19 mouse cellular contexts compared by ENCODE assay signal in the genomic region with DNA sequence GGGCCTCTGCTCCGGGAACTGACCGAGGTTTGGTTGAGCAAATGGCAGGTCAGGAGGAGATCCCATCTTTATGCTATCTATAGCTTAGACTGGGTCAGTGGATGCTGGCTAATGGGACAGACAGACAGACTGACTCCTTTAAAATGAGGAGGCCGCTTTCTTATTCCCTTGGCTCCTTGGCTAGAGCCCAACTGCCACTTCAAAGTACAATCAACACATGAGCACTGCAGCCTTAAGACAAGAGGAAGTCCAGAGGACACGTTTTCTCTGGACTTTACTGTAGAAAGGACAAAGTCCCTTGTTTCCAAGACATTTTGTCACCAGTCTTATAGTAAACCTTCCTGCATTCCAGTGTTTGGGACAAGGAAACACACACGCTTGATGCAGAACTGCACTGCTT. TPM values are rescaled to one million over a fixed set of nuclear protein-coding genes. Genes with fewer than 3 reads are reported as not detected.
"Had no signal": no experiment of that assay in that cellular context is flagged by ENCODE, and none has a peak within 500 bp of the region (broad histone marks: within the 10 kb centered on the region; RNA-seq: fewer than 3 reads in every experiment).

No protein-coding gene starts in this region.

- H3K4me2 ChIP-seq: liver, embryonic 13.5 days; midbrain, embryonic 11.5 days; stomach, embryonic 15.5 days had no signal

- DNase-seq: liver, embryonic 13.5 days; lung, adult 2 months; lung, postnatal 14 days; lung, postnatal 4 days; midbrain, embryonic 14.5 days; right cerebral cortex, adult 18-20 months; right cerebral cortex, postnatal 14 days; right cerebral cortex, postnatal 4 days; spleen, adult 18-20 months; thymus, postnatal 36 days had no signal

- H3K9ac ChIP-seq: liver, embryonic 13.5 days; stomach, embryonic 15.5 days had no signal

- H3K4me1 ChIP-seq: stomach, embryonic 15.5 days had no signal

- H3K4me3 ChIP-seq: liver, embryonic 13.5 days; stomach, embryonic 15.5 days had no signal

- H3K27me3 ChIP-seq: liver, embryonic 13.5 days; stomach, embryonic 15.5 days had no signal

- H3K27ac ChIP-seq: kidney, postnatal 0 days; liver, embryonic 13.5 days; stomach, embryonic 15.5 days had no signal

- H3K9me3 ChIP-seq: liver, embryonic 13.5 days; stomach, embryonic 15.5 days had no signal

RNA-seq across cellular contexts. Expression of gene Treml1, which starts 31.7 kb away (rescaled TPM):
- total RNA-seq: liver, adult 2 months had no signal
- polyA plus RNA-seq: neural tube, embryonic 14.5 days had no signal

RNA-seq across cellular contexts. Expression of gene Apobec2, which starts 41.3 kb away (rescaled TPM):
- total RNA-seq: layer of hippocampus, adult 18-20 months; left cerebral cortex, postnatal 36 days; megakaryocyte progenitor cell, adult 5-6 weeks; megakaryocyte-erythroid progenitor cell, adult 5-6 weeks had no signal
- polyA plus RNA-seq: liver, adult 2 months had no signal

RNA-seq across cellular contexts. Expression of gene Trem2, which starts 45.2 kb away (rescaled TPM):
- total RNA-seq: megakaryocyte-erythroid progenitor cell, adult 5-6 weeks had no signal
